Mouse (Mus musculus): ENCODE measurements around the gene Olfr315.
"Not testable (repeated sequence)": the region's sequence is repeated elsewhere in the genome, so short reads cannot be mapped to it uniquely, and the experiment has no call there.

Gene Olfr315

DNA sequence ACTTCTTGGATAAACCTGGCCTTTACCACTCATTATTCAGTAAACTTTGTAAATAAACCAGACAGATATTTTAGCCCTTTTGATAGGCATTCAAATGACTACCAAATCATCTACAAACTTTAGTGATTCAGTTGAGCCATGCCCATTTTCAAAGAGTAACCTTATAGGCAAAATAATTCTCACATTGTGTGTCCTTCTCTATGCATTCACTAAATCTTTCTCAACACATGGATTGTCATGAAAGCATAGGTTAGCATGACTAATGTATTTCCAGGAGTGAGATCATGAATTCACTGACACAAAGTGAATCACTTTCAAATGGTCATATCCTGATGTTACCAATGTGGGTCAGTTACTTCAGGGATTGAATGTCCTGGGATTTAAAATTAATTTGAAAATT, at the start of gene Olfr315:
TSS of gene Olfr315 (plus strand) at position 301 of the 400 bp plus-strand sequence.
- no peak for ATAC-seq (ENCODE audit: insufficient number of reproducible peaks, low FRiP score, low TSS enrichment)

DNA sequence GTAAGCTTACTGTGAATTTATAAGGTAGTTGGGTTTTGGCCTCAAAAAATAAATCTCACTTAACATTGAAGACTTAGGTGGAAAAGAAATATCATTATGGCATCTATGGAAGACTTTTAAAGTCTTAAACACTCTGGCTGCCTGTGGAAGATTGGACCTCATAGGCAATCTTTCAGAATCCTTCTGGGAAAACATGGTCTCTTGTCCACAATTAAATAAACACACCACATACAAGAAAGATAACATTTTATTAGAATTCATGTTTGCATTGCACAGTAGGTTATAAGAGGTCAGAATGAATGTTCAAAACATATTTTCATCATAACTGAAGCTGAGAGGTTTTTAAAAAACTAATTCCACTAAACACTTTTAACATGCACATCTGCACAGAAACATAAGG, 49.1 kb upstream of the Olfr315 start, which contains the start of gene Olfr318:
TSS of gene Olfr318 (minus strand) at position 101 of the 400 bp plus-strand sequence.
- no peak for ATAC-seq (ENCODE audit: insufficient number of reproducible peaks, low FRiP score, low TSS enrichment)

DNA sequence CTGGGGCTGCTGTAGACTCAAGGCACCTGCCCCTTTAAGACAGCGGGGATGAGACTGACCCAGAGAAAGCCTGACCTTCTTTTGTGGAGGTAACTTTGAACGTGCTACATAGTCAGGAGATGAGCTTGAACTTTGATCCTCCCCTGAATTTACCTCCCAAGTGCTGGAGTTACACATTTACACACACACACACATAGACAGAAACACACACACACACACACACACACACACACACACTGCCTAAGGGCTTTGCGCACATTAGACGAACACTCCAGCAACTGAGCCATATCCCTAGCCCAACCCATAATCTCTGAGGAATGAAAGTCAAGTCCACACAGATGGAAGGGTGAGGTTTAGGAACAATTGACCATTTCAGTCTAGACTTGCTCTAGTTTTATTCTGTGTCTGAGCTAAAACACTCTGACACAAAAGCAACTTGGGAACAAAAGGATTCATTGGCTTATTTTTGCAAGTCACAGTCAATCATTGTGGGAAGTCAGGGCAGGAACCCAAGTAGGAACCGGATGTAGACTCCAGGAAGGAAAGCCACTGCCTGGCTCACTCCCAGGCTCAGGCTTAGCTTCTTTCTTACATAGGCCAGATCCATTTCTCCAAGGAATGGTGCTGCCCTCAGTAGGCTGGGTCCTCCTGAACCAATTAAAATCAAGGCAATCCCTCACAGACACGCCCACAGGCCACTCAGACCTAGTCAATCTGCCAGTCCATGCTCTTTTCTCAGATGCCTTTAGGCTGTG, 44.9 kb upstream of the Olfr315 start:
- not testable (repeated sequence) for ATAC-seq (ENCODE audit: insufficient number of reproducible peaks, low FRiP score, low TSS enrichment)

DNA sequence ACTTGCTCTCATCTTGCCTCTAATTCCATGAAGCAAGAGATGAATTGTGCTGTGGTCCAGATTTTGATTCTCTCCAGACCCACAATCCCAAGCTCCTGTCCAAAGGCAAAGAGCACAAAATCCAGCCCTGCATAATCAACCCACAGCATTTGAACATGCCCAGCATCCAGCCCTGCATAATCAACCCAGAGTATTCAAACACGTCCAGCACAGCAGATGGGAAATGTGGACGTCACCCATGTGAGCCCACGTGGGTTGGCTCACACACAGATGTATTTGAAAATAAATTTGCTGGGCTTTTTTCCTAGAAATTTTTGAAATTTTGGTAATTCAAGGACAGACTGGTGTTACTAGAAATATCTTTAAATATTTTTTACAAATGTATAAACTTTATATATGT, 39.6 kb upstream of the Olfr315 start:
- no peak for ATAC-seq (ENCODE audit: insufficient number of reproducible peaks, low FRiP score, low TSS enrichment)

DNA sequence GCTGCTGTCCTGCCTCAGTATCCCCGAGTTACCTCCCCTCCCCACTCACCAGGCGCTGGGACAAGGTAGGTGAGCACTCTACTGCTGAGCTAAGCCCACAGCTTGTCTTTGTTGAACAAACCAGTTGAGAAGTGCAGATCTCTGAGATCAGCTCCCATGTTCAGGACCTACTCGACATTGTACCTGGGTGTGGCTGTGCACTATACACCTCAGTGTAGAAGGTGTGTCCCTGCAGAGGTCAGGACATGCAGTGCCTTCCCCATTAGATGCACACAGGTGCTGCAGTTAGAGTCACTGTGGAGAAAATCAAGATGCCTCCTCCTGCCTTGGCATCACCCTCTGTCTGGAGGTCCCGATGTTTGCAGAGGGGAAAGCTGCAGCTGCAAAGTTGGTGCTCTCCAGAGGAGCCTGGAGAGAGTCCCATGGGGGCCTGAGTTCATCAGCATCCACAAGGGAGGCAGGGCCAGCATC, 34.2 kb upstream of the Olfr315 start, which contains the start of gene Olfr317:
TSS of gene Olfr317 (minus strand) at position 421 of the 471 bp plus-strand sequence.
- no peak for ATAC-seq (ENCODE audit: insufficient number of reproducible peaks, low FRiP score, low TSS enrichment)

DNA sequence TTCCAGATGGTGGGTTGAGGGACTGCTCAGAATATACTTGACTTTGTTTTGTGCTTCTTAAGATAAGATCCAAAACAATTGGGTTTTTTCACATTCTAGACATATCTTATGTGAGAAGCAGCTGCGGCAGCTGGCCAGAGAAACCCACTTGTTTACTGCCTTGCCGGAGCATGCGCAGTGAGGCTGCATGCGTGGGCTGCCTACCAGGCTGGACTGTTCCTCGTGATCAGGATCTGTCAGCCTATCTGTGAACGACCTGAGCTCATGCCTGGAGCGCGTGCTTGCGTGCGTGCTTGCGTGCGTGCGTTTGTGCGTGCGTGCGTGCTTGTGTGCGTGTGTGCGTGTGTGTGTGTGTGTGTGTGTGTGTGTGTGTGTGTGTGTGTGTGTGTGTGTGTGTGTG, 21.9 kb upstream of the Olfr315 start:
- ATAC-seq (ENCODE audit: insufficient number of reproducible peaks, low FRiP score, low TSS enrichment), result not testable (repeated sequence)

DNA sequence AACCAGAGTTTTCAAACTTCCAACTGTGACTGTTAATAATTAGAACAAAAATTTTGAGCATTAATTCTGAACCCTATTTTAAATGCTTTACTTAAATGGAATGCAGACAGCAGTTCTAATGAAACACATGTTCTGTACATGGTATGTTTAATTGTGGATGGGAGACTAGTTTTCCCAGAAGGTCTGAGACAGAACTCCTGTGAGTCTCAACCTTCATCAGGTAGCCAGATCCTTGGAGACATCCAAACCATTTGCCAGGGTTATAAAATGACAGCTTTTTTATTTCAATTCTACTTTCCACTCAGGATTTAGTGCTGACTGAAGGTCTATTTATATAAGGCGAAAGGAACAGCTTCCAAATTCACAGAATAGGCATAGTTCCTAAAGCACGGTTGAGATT, 20.6 kb upstream of the Olfr315 start, which contains the start of gene Olfr316:
TSS of gene Olfr316 (plus strand) at position 301 of the 400 bp plus-strand sequence.
- ATAC-seq (ENCODE audit: insufficient number of reproducible peaks, low FRiP score, low TSS enrichment), result no peak

DNA sequence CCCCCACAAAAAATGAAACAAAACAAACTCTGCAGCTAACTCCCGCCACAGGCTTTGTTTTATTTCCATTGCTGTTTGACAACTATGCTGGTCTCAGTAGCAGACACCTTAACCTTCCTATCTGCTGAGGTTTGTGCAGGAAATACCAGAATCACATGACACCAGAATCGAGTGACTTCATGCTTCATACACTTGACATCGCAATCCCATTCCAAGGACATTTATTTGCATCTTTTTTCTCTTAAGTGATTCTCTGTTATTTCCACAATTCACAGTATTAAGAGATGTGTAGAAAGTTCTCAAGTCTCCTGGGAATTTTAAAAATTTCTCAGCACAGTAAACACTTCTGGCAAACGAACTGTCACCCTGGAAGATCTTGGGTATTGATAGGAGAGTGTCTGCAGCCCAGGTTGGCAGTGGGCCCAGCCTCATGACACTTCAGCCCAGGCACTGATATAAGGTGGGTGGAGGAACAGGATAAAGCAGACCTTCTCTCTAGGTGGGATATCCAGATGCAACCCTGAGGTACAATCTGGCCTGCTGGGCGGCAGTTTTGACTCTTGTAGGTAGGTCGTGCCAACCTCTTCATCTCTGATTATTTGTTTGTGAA, 9.6 kb downstream of the Olfr315 start, which contains the start of gene Olfr314:
TSS of gene Olfr314 (plus strand) at position 473 of the 610 bp plus-strand sequence.
- ATAC-seq (ENCODE audit: insufficient number of reproducible peaks, low FRiP score, low TSS enrichment), result no peak

DNA sequence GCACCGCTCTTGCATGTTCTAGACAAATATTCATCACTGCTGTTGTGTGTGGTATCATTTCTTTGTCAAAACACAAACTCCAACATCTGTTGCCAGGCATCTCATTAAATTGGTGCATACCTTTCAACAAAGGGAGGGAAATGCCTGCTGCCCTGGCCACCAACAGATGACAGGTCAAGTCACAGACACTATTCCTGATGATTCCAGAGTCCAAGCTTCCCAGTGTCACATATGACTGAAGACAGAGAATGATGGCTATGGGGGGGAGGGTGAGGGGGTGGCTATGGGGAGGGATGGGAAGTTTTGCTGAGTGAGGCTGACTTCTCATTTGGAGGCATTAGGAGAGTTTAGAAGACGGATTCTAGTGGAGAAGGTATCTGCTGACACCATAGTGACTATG, 11.2 kb downstream of the Olfr315 start:
- no peak for ATAC-seq (ENCODE audit: insufficient number of reproducible peaks, low FRiP score, low TSS enrichment)

DNA sequence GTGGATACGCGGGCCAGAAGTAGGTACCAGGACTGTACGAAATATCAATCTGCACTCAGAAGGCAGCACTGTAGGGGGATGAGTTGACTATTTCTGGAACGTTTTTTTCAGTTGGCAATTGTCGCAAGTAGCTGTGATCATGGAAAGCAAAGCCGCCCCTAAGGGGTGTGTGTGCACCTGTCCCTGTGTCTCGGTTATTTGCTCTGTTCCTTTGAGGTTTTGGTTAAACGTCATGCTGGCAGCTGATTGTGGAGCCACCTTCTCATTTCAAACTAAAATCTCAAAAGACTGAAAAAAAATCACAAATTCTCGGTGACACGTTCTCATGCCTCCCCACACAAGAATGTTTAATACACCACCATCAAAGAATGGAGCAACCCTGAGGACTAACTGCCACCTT, 14.7 kb downstream of the Olfr315 start:
- no peak for ATAC-seq (ENCODE audit: insufficient number of reproducible peaks, low FRiP score, low TSS enrichment)

DNA sequence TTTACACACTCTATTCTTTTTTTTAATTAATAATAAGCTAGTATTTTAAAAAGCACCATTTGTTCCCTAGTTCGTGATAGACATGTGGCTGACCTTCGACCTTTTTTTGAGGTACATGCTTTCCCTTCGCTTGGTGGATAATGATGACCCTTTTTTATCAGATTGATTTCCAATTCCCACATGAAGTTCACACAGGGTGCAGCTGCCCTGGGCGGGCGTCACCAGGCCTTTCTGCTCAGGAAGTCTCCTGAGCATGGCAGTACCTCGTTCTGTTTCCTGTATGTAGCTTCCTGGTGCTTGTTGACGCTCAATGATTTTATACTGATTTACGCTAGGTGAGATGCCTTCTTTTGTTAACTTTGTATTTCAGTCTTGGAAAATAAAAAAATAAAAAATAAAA, 15.4 kb downstream of the Olfr315 start:
- ATAC-seq (ENCODE audit: insufficient number of reproducible peaks, low FRiP score, low TSS enrichment), result no peak

DNA sequence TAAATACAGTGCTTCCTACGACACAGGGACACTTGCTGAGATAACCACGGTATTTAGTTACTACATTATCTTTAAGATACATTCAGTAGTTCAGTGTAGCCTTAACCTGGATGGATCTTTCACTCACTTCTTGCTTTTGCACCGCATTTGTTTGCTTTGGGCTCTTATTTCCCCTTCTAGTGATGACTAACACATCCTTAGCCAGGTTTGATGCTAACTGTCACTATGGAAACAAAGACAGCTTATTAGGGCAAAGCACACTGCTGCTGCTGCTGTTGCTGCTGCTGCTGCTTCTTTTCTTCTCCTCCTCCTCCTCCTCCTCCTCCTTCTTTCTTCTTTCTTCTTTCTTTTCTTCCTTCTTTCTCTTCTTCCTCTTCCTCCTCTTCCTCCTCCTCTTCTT, 16.5 kb downstream of the Olfr315 start:
- ATAC-seq (ENCODE audit: insufficient number of reproducible peaks, low FRiP score, low TSS enrichment), result no peak

DNA sequence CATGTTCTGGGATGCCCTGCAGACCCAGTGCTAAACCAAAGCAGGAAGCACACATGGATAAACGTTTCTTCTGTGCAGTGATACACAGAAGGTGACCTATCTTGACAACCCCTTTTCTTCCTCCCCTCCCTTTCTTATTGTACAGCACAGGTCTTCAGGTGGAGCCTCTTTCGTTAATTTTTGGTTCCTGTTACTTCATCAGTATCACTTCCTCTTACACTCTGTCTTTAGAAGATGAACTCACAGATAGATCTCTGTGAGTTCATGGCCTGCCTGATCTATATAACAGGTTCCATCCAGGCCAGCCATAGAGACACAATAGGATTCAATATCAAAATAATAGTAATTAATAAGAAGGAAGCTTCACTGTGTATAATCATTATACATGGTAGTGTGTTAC, 17.1 kb downstream of the Olfr315 start:
- ATAC-seq (ENCODE audit: insufficient number of reproducible peaks, low FRiP score, low TSS enrichment), result no peak

DNA sequence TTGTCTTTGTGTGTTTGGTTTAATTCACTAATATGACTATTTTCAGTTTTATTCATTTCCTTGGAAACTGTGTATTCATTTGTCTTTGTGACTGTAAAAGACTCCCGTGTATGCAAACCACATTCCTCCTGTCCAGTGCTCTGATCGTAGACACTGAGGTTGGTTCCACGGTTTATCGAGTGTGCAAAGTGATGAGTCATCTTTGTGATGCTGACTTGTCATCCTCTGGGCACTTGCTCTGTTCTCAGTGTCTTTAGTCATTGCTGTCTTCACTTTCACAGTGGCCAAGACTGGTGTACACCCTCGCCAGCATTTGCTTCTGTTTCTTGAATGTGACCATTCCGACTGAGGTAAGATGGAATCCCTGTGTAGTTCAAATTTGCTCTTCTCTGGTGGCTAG, 17.7 kb downstream of the Olfr315 start:
- ATAC-seq (ENCODE audit: insufficient number of reproducible peaks, low FRiP score, low TSS enrichment), result no peak

DNA sequence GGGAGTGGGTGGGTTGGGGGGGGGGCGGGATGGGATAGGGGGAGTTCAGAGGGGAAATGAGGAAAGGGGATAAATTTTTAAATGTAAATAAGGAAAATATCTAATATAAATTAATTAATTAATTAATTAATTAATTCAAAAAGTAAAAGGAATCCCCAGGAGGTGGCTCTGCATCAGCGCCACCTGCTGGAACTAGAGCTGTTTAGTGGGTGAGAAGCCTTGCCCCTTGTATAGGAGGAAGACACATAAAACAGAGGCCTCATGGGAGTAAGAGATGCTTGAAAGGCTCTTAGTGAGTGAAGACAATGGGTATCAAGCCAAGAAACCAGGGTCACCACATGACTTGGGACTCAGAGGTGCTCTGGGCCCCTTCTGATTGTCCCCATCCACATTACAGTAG, 22.9 kb downstream of the Olfr315 start:
- ATAC-seq (ENCODE audit: insufficient number of reproducible peaks, low FRiP score, low TSS enrichment), result no peak

DNA sequence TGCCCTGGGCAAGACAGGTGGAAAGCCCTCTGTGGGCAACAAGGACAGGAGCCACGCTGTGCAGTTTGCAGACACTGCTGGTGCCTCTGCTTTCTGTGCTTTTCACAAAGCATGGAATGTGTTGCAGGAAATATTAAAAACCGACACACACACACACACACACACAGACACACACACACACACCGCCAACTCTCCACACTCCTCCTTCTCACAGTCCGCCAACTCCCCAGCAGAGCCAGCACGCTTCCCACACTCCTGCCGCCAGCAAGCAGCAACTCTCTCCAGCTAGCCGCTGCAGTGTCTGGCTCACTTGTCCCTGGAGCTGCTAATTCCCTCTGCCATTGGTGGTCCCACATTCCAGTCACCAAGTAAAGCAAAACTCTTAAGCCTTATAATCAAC, 23.9 kb downstream of the Olfr315 start:
- ATAC-seq (ENCODE audit: insufficient number of reproducible peaks, low FRiP score, low TSS enrichment), result no peak

DNA sequence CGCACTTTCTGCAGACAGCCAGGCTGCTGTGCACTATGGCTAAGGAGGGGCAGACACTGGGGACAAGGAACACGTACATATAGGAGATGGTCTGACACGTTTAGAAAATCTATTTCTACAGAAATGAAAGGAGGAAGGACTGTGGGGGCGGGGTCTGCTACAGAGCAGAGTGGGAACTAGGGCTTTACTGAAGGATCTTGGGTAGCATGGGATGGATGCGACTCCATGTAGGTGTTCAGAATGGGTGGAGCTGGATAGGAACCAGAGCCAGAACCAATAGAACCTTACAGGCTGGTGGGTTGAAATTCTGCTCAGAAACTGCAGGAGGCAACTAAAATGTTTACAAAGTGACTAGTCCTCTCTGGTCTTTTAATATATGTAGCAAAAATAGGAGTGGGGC, 26.8 kb downstream of the Olfr315 start:
- ATAC-seq (ENCODE audit: insufficient number of reproducible peaks, low FRiP score, low TSS enrichment), result no peak

DNA sequence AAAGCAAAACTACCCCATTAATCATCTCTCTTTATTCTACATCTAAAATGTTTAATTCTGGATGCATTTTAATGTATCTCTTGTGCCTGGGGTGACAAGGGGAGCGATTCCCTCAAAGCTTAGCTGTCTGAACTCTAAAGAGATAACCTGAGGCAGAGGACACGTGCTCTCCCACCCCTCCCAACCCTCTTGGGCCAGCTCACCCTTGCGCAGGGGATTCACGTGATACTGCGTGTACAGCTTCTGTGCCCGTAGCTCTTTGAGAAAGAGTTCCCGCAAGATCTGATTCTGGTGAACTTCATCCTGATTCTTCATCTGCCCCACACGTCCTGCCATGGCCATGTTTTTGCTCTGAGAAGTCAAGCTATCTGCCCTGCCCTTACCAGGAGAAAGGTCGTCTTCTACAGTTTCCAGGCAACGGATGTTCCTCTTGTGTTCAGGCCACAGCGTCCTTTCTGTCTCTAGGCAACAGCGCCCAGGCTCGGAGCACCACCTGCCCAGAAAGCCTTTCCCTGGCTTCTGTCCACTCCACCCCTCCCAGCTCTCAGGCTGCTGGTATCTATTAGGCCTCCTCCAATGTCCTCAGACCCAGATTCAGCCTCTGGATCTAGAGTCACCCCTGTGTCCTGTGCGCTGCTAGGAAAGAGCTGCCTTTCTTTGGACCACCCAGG, 28.7 kb downstream of the Olfr315 start, which contains the start of gene Fam183b:
TSS of gene Fam183b (minus strand) at position 403 of the 671 bp plus-strand sequence.
- ATAC-seq (ENCODE audit: insufficient number of reproducible peaks, low FRiP score, low TSS enrichment), result no peak

DNA sequence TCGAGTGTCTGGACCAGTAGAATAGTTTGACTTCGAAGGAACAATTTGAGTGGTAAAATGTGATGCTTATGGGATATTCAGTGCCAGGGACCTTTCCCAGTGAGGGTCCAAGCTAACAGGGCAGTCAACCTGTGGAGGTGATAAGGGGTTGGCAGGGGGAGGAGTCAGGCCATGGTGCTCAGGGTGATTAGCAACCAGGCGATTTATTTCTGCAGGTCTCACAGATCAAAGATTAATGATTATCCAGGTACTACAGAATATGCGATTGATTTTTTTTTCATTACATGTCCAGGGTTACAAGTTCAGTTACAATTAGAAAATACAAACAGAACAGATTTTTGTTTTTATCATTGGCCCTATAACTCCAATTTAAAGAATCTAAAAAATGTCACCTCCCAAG, 30.9 kb downstream of the Olfr315 start:
- ATAC-seq (ENCODE audit: insufficient number of reproducible peaks, low FRiP score, low TSS enrichment), result no peak

DNA sequence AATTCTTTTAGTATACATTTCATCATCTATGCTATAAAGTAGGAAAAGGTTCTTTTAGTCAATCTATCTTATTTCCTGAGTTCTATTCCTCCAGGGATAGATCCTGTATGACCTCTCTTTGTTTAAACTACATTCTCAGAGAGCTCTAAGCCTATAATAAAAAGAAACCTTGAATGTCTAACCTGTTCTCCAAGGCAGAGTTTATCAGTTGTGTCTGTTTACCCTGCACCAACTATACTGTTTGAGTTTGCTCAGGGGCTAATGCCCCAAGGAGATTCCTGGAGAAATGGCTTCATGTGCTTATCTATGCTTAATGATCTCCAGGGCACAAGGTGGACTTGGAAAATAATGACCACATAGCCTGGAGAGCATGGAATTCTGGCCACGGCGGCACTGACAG, 31.4 kb downstream of the Olfr315 start:
- ATAC-seq (ENCODE audit: insufficient number of reproducible peaks, low FRiP score, low TSS enrichment), result no peak

DNA sequence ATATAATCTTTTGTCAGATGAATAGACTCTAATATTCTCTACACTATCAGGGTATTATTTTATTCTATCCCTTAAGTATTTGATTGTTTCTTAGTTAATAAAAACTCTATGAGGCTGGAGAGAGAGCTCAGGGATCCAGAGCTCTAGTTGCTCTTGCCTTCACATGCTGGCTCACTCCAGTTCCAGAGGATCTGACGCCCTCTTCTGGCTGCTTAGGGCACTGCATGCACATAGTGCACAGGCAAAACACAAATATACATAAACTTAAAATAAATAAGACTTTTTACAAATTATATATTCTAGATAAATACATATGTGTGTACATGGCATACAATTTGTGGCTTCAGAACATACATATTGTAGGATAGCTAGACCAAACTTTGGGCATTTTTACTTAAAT, 39.0 kb downstream of the Olfr315 start:
- no peak for ATAC-seq (ENCODE audit: insufficient number of reproducible peaks, low FRiP score, low TSS enrichment)

Measured in cerebellum, adult (tissue).